Mouse (Mus musculus): ENCODE measurements around the gene Gm6370. TPM values are rescaled to one million over a fixed set of nuclear protein-coding genes. Genes with fewer than 3 reads are reported as not detected.
"Not testable (repeated sequence)": the region's sequence is repeated elsewhere in the genome, so short reads cannot be mapped to it uniquely, and the experiment has no call there.

The Gm6370 gene
- polyA plus RNA-seq (2014; fragmentation: Nextera tagmentation; extraction: Ambion mirVana): not detected in 2 replicates

DNA sequence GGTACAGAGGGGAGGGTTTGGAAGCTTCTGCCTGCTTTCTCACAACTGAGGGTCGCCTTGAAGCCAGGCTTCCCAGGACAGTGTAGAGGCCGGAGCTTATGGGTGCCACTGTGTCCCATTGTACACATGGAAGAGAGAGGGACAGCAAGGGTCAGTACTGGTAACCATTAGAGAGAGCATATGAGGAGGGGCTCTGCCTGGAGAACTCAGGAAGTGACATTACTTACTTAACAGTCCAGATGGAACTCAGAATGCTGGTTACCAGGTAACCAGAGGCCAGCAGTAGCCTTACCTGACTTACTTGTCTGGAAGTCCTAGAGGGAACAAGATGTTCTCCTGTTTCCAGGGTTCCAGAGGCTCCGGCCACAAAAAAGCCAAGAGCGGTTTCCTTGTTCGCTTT is at the start of gene Gm6370:
TSS of gene Gm6370 (plus strand) at position 301 of the 400 bp plus-strand sequence.
- not testable (repeated sequence) for H3K36me3 ChIP-seq (ENCODE audit: control insufficient read depth, insufficient read depth, low read length); H3K27ac ChIP-seq (replicated peaks; ENCODE audit: low read depth, low read length); ATAC-seq (ENCODE audit: low FRiP score, low TSS enrichment); H3K9me3 ChIP-seq (ENCODE audit: control insufficient read depth, low read length); H3K27me3 ChIP-seq (ENCODE audit: control insufficient read depth, insufficient read depth, low read length); H3K4me3 ChIP-seq (replicated peaks; ENCODE audit: low read depth, low read length); H3K4me2 ChIP-seq (ENCODE audit: low read length); DNase-seq; H3K4me1 ChIP-seq (ENCODE audit: control insufficient read depth, insufficient read depth, low read length); H3K9ac ChIP-seq (replicated peaks; ENCODE audit: low read length)
- no CpG with 5 or more reads among the region's 5 CpGs for WGBS

- Histone ChIP-seq H3K36me3 (ENCODE audit: control insufficient read depth, insufficient read depth, low read length) (peaks cover 14% of the 10 kb centered on the region; the same call in 1 of the 2 replicates), H3K27me3 (ENCODE audit: control insufficient read depth, insufficient read depth, low read length) (no peaks in the 10 kb centered on the region)
Observed at GRCm38 (mm10) chr5:146442767-146443166, 48.4 kb upstream of the Gm6370 start.

DNA sequence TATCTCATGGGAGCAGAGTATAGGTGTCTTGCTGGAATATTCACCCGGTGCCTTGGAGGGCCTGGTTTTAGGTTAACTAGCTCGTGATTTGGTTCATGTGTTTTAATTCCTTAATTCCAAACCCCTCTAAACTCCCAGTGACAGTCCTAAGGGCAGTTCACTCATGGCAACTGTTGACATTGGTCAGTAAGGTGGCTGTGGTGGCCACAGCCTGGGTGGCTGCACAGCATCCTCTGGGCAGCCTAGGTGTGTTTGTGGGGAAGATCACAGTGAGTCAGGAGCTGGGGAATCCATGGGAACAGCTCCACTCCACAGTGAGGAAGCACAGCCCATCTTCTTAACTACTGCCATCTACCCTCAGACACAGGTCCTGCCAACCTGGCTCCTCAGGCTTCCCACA is 44.5 kb upstream of the Gm6370 start:
- 91% methylated on average over 2 of the region's 2 CpGs for WGBS
- H3K9me3 ChIP-seq (ENCODE audit: control insufficient read depth, low read length): no peaks in the 10 kb centered on the region
- H3K27me3 ChIP-seq (ENCODE audit: control insufficient read depth, insufficient read depth, low read length): no peaks in the 10 kb centered on the region
- 0 out of 2 replicates have a peak, but pooled peaks cover 4% of the 10 kb centered on the region for H3K36me3 ChIP-seq (ENCODE audit: control insufficient read depth, insufficient read depth, low read length)
- no peak overlapping the region for H3K27ac ChIP-seq (replicated peaks; ENCODE audit: low read depth, low read length)
- no peak overlapping the region for H3K9ac ChIP-seq (replicated peaks; ENCODE audit: low read length)
- no peak overlapping the region for H3K4me3 ChIP-seq (replicated peaks; ENCODE audit: low read depth, low read length)
- no peaks in the 10 kb centered on the region for H3K4me1 ChIP-seq (ENCODE audit: control insufficient read depth, insufficient read depth, low read length)
- no peak for DNase-seq
- no peak overlapping the region for H3K4me2 ChIP-seq (ENCODE audit: low read length)
- ATAC-seq (ENCODE audit: low FRiP score, low TSS enrichment): no peak

More at GRCm38 (mm10) chr5:146442767-146443166, 48.4 kb upstream of the Gm6370 start:
- Histone ChIP-seq H3K9me3 (ENCODE audit: control insufficient read depth, low read length) (no peaks in the 10 kb centered on the region; the same call in 1 of the 2 replicates), H3K4me3 (replicated peaks; ENCODE audit: low read depth, low read length) (no peak overlapping the region), H3K4me2 (ENCODE audit: low read length) (no peak overlapping the region), H3K9ac (replicated peaks; ENCODE audit: low read length) (no peak overlapping the region), H3K4me1 (ENCODE audit: control insufficient read depth, insufficient read depth, low read length) (no peaks in the 10 kb centered on the region), H3K27ac (replicated peaks; ENCODE audit: low read depth, low read length) (no peak overlapping the region)
- ATAC-seq (ENCODE audit: low FRiP score, low TSS enrichment) (no peak), DNase-seq (no peak)
- 91% methylated on average over 2 of the region's 2 CpGs for WGBS

DNA sequence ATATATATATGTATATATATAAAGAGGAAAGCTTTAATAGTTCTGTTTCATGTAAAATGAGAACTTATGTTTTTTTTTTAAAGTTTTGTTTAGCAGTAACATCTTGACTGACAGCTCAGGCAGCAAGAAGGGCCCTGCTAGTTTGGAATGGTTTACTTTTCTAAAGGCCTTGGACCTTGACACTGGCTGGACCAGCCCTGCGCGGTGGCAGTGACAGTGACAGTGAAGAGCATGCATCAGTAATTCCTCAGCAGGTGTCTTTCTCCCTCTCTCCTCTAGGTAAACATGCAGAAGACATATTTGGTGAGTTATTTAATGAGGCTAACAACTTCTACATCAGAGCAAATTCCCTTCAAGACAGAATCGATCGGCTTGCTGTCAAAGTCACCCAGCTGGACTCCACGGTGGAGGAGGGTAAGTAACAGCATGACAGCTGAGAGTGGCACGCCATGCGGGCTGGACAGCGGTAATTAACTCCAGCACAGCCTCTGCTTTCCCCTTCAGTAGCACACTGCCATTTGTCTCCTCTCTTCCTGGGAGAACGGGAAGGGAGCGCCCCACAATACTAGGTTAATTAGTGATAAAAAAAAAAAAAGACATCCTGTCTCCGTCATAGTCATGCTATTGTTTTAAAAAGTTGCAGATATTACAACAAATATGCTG is 39.4 kb upstream of the Gm6370 start:
- Histone ChIP-seq H3K36me3 (ENCODE audit: control insufficient read depth, insufficient read depth, low read length) (peaks cover 39% of the 10 kb centered on the region), H3K4me2 (ENCODE audit: low read length) (no peak overlapping the region), H3K4me1 (ENCODE audit: control insufficient read depth, insufficient read depth, low read length) (no peaks in the 10 kb centered on the region), H3K9me3 (ENCODE audit: control insufficient read depth, low read length) (no peaks in the 10 kb centered on the region), H3K27ac (replicated peaks; ENCODE audit: low read depth, low read length) (no peak overlapping the region), H3K27me3 (ENCODE audit: control insufficient read depth, insufficient read depth, low read length) (no peaks in the 10 kb centered on the region), H3K9ac (replicated peaks; ENCODE audit: low read length) (no peak overlapping the region), H3K4me3 (replicated peaks; ENCODE audit: low read depth, low read length) (no peak overlapping the region)
- WGBS: 79% methylated on average over 11 of the region's 11 CpGs
- ATAC-seq (ENCODE audit: low FRiP score, low TSS enrichment) (no peak), DNase-seq (peak; percentile 2)

DNA sequence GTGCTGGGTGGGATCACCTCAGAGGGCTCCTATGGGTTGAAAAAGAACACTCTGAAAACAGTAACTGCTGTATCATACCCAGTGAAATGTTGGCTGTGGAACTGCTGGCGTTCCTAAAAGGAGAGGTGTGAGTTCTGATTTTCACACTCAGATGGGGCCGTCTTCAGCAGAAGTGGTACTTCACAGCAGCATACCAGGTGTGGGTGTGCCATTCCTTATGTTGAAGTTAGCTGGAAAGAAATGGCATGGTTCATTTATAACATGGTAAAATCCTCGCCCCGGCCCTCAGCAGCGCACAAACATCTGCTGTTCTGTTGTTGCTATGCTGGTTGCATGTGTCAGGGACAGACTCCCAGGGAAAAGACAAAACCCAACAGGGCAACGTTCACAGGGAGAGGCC is 37.6 kb upstream of the Gm6370 start:
- ATAC-seq (ENCODE audit: low FRiP score, low TSS enrichment) (no peak), DNase-seq (no peak)
- H3K27me3 ChIP-seq (ENCODE audit: control insufficient read depth, insufficient read depth, low read length): no peaks in the 10 kb centered on the region
- H3K9ac ChIP-seq (replicated peaks; ENCODE audit: low read length): no peak overlapping the region
- peaks cover 44% of the 10 kb centered on the region for H3K36me3 ChIP-seq (ENCODE audit: control insufficient read depth, insufficient read depth, low read length)
- H3K4me2 ChIP-seq (ENCODE audit: low read length): no peak overlapping the region
- no peaks in the 10 kb centered on the region for H3K9me3 ChIP-seq (ENCODE audit: control insufficient read depth, low read length)
- no peaks in the 10 kb centered on the region for H3K4me1 ChIP-seq (ENCODE audit: control insufficient read depth, insufficient read depth, low read length)
- WGBS: 93% methylated on average over 6 of the region's 6 CpGs
- H3K4me3 ChIP-seq (replicated peaks; ENCODE audit: low read depth, low read length): no peak overlapping the region
- no peak overlapping the region for H3K27ac ChIP-seq (replicated peaks; ENCODE audit: low read depth, low read length)

DNA sequence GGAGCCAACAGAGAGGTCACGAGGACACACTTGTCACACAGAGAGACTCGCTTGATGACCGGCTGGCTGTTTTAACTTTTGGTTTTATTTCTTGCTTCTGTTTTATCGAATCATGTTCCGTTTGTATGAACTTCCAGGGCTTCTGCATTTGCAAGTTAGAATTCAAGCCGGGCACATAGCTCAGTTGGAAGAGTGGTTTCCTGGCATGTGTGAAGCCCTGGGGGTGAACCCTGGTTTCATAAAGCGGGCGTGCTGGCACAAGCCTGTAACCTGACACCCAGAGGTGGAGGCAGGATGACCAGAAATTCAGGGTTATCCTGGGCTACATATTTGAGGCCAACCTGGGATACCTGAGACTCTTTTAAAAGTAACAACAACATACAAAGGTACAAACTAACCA is 29.6 kb upstream of the Gm6370 start:
- Histone ChIP-seq H3K27me3 (ENCODE audit: control insufficient read depth, insufficient read depth, low read length) (no peaks in the 10 kb centered on the region), H3K4me3 (replicated peaks; ENCODE audit: low read depth, low read length) (no peak overlapping the region), H3K4me2 (ENCODE audit: low read length) (no peak overlapping the region), H3K4me1 (ENCODE audit: control insufficient read depth, insufficient read depth, low read length) (no peaks in the 10 kb centered on the region), H3K9ac (replicated peaks; ENCODE audit: low read length) (no peak overlapping the region), H3K36me3 (ENCODE audit: control insufficient read depth, insufficient read depth, low read length) (peaks cover 44% of the 10 kb centered on the region), H3K9me3 (ENCODE audit: control insufficient read depth, low read length) (no peaks in the 10 kb centered on the region), H3K27ac (replicated peaks; ENCODE audit: low read depth, low read length) (no peak overlapping the region)
- DNase-seq (no peak), ATAC-seq (ENCODE audit: low FRiP score, low TSS enrichment) (no peak)
- WGBS: 93% methylated on average over 8 of the region's 8 CpGs

DNA sequence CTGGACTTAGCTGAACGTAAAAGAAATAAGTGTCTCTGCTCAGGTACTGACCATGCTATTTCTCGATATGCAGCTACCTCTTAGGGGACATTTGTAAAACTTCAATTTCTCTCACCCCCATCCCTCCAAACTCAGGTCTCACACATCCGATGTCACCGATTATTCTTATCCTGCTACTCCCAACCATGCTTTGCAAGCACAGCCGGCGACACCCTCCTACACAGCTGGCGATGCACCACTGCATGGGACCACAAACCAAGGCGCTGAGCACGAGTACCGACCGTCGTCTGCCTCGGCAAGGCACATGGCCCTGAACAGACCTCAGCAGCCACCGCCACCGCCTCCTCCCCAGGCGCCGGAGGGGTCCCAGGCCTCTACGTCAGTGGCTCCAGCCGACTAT is 24.5 kb upstream of the Gm6370 start:
- Histone ChIP-seq H3K4me2 (ENCODE audit: low read length) (no peak overlapping the region), H3K4me3 (replicated peaks; ENCODE audit: low read depth, low read length) (no peak overlapping the region), H3K36me3 (ENCODE audit: control insufficient read depth, insufficient read depth, low read length) (peaks cover 54% of the 10 kb centered on the region), H3K27me3 (ENCODE audit: control insufficient read depth, insufficient read depth, low read length) (no peaks in the 10 kb centered on the region), H3K9me3 (ENCODE audit: control insufficient read depth, low read length) (no peaks in the 10 kb centered on the region), H3K9ac (replicated peaks; ENCODE audit: low read length) (no peak overlapping the region), H3K4me1 (ENCODE audit: control insufficient read depth, insufficient read depth, low read length) (no peaks in the 10 kb centered on the region), H3K27ac (replicated peaks; ENCODE audit: low read depth, low read length) (no peak overlapping the region)
- 96% methylated on average over 19 of the region's 19 CpGs for WGBS
- DNase-seq (no peak), ATAC-seq (ENCODE audit: low FRiP score, low TSS enrichment) (no peak)

DNA sequence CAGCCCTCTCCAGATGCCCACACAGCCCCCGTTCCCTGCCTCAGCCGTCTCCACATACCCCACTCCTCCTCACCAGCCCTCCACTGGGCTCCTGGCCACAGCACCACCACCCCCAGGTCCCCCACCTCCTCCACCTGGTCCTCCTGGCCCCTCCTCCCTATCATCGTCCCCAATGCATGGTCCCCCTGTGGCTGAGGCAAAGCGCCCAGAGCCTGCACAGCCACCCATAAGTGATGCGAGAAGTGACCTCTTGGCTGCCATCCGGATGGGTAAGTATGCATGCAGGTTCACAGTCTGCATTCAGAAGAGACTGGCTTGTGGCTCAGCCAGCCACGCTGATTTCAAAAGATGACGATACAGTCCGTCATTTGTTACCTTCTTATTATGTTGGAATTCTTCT is 22.9 kb upstream of the Gm6370 start:
- peaks cover 44% of the 10 kb centered on the region for H3K36me3 ChIP-seq (ENCODE audit: control insufficient read depth, insufficient read depth, low read length)

DNA sequence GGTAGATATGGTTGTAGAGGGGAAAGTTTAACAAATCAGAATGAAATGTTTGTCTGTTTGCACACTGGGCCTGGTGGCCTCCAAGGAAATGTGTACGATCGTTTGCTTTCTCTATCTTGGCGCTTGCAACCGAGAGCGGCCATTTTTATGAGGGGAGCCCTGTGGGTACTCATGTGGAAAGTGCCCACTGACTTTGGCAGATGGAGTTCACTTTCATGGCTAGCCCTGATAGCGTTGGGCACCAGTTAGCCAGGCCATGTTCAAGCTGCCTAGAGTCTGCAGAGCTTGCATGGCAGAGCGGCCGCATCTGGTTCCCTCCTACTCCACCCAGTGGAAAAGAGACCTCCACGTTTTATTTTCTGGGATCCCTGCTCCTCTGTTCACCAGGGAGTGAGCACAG is 20.3 kb upstream of the Gm6370 start:
- WGBS: 92% methylated on average over 9 of the region's 9 CpGs
- peaks cover 46% of the 10 kb centered on the region for H3K36me3 ChIP-seq (ENCODE audit: control insufficient read depth, insufficient read depth, low read length)

More for the DNA sequence above, 22.9 kb upstream of the Gm6370 start:
- no peaks in the 10 kb centered on the region for H3K9me3 ChIP-seq (ENCODE audit: control insufficient read depth, low read length)
- no peaks in the 10 kb centered on the region for H3K4me1 ChIP-seq (ENCODE audit: control insufficient read depth, insufficient read depth, low read length)
- DNase-seq (no peak), ATAC-seq (ENCODE audit: low FRiP score, low TSS enrichment) (no peak)
- H3K27me3 ChIP-seq (ENCODE audit: control insufficient read depth, insufficient read depth, low read length): no peaks in the 10 kb centered on the region
- WGBS: 84% methylated on average over 9 of the region's 9 CpGs
- H3K27ac ChIP-seq (replicated peaks; ENCODE audit: low read depth, low read length): no peak overlapping the region
- no peak overlapping the region for H3K4me3 ChIP-seq (replicated peaks; ENCODE audit: low read depth, low read length)
- no peak overlapping the region for H3K4me2 ChIP-seq (ENCODE audit: low read length)
- no peak overlapping the region for H3K9ac ChIP-seq (replicated peaks; ENCODE audit: low read length)

More for the DNA sequence above, 20.3 kb upstream of the Gm6370 start:
- no peak overlapping the region for H3K9ac ChIP-seq (replicated peaks; ENCODE audit: low read length)
- DNase-seq (no peak), ATAC-seq (ENCODE audit: low FRiP score, low TSS enrichment) (no peak)
- no peak overlapping the region for H3K27ac ChIP-seq (replicated peaks; ENCODE audit: low read depth, low read length)
- no peak overlapping the region for H3K4me3 ChIP-seq (replicated peaks; ENCODE audit: low read depth, low read length)
- H3K4me2 ChIP-seq (ENCODE audit: low read length): no peak overlapping the region
- no peaks in the 10 kb centered on the region for H3K27me3 ChIP-seq (ENCODE audit: control insufficient read depth, insufficient read depth, low read length)
- H3K9me3 ChIP-seq (ENCODE audit: control insufficient read depth, low read length): no peaks in the 10 kb centered on the region
- H3K4me1 ChIP-seq (ENCODE audit: control insufficient read depth, insufficient read depth, low read length): no peaks in the 10 kb centered on the region

Data from midbrain, embryonic 14.5 days (tissue).